Mouse (Mus musculus) small intestine, adult 2 months (tissue): ENCODE data around the gene Tmem200a. TPM values are rescaled to one million over a fixed set of nuclear protein-coding genes. Genes with fewer than 3 reads are reported as not detected.

ENCODE experiments used
- H3K27ac ChIP-seq: fragments of 200-500 bp; 2 replicates; pipeline ENCODE4 v1.5.1; 2012; ENCODE audit warnings: low read depth, low read length, control low read depth, inconsistent platforms; ENCODE audit not compliant: insufficient read depth
- H3K27me3 ChIP-seq: fragments of 200-500 bp; 2 replicates; pipeline ENCODE4 v1.6.1; 2012; ENCODE audit warnings: mild to moderate bottlenecking, moderate library complexity, low read length, inconsistent platforms; ENCODE audit not compliant: control insufficient read depth, insufficient read depth
- H3K36me3 ChIP-seq: fragments of 200-500 bp; 2 replicates; pipeline ENCODE4 v1.6.1; 2012; ENCODE audit warnings: mild to moderate bottlenecking, low read length, control low read depth, inconsistent platforms; ENCODE audit not compliant: control insufficient read depth, insufficient read depth
- H3K4me1 ChIP-seq: fragments of 200-500 bp; 2 replicates; pipeline ENCODE4 v1.6.1; 2012; ENCODE audit warnings: low read length, inconsistent platforms, mixed read lengths; ENCODE audit not compliant: control insufficient read depth, insufficient read depth, insufficient read length
- H3K4me3 ChIP-seq: fragments of 200-500 bp; 2 replicates; pipeline ENCODE4 v1.5.1; 2012; ENCODE audit warnings: low read depth, mild to moderate bottlenecking, control low read depth, inconsistent platforms, low read length, moderate library complexity
- CTCF ChIP-seq: fragments of 200-500 bp; IDR thresholded peaks from 2 replicates; pipeline ENCODE4 v1.5.1; 2012; ENCODE audit warnings: low read depth, mild to moderate bottlenecking, control low read depth, inconsistent platforms, low read length, moderate library complexity, mixed read lengths; ENCODE audit not compliant: insufficient replicate concordance, insufficient read length; ENCODE audit errors: extremely low read depth
- POLR2A ChIP-seq: fragments of 200-500 bp; IDR thresholded peaks from 2 replicates; pipeline ENCODE4 v1.6.1; 2012; ENCODE audit warnings: low read depth, mild to moderate bottlenecking, control low read depth, inconsistent platforms, low read length, moderate library complexity
- WGBS: fragments of 180-500 bp; shearing (Covaris S2); methylation state at CpG from one replicate; pipeline ENCODE4 v1.1.7; 2018; 5-methylcytosine and 5-hydroxymethylcytosine counted together
- polyA plus RNA-seq: library from polyadenylated mRNA; depleted of rRNA; stranded (reverse); fragments of >200 nt; gene quantifications from 2 replicates; pipeline ENCODE4 v1.2.3, GENCODE M21; 2012; rRNA removed

Gene Tmem200a
- polyA plus RNA-seq, 1 experiment = 0.65 TPM

GRCm38 (mm10) chr10:25877731-25878130 is 201.1 kb downstream of the Tmem200a start:
- Histone ChIP-seq H3K27ac (no peak overlapping the region), H3K4me3 (no peak overlapping the region), H3K27me3 (no peaks in the 10 kb centered on the region), H3K4me1 (no peaks in the 10 kb centered on the region), H3K36me3 (no peaks in the 10 kb centered on the region)
- WGBS = 94% methylated on average over 2 of the region's 2 CpGs
- TF ChIP-seq POLR2A = no peak
- TF ChIP-seq CTCF = no peak

GRCm38 (mm10) chr10:25876809-25877208 is 202.0 kb downstream of the Tmem200a start:
- no peak overlapping the region for H3K4me3 ChIP-seq
- WGBS = 59% methylated on average over 3 of the region's 3 CpGs
- TF ChIP-seq CTCF (no peak), POLR2A (no peak)
- H3K36me3 ChIP-seq = no peaks in the 10 kb centered on the region
- H3K27ac ChIP-seq = no peak overlapping the region
- H3K4me1 ChIP-seq = no peaks in the 10 kb centered on the region
- H3K27me3 ChIP-seq = no peaks in the 10 kb centered on the region

GRCm38 (mm10) chr10:25868739-25869138 is 210.1 kb downstream of the Tmem200a start:
- Histone ChIP-seq H3K36me3 (no peaks in the 10 kb centered on the region), H3K27ac (no peak overlapping the region), H3K27me3 (no peaks in the 10 kb centered on the region), H3K4me3 (no peak overlapping the region), H3K4me1 (no peaks in the 10 kb centered on the region)
- no peak for TF ChIP-seq CTCF
- WGBS = 77% methylated on average over 6 of the region's 6 CpGs

Other genes with a start within 250 kb of the Tmem200a start
- gene Gm9767, start 797 bp downstream of the Tmem200a start, polyA plus RNA-seq = not detected in 2 replicates
- gene Samd3, start 150.7 kb upstream of the Tmem200a start, polyA plus RNA-seq = not detected in 2 replicates